Mouse (Mus musculus) urinary bladder, adult 18-20 months (tissue): ENCODE measurements around the gene C1s1.
"Not testable (repeated sequence)": the region's sequence is repeated elsewhere in the genome, so short reads cannot be mapped to it uniquely, and the experiment has no call there.

Experiments
- DNase-seq, 2 experiments: peaks; one replicate each; pipeline ENCODE4 v3.0.0; 2022; ENCODE audit warnings: low spot score in 2 of 2, mixed read lengths in 2 of 2

Gene C1s1

DNA sequence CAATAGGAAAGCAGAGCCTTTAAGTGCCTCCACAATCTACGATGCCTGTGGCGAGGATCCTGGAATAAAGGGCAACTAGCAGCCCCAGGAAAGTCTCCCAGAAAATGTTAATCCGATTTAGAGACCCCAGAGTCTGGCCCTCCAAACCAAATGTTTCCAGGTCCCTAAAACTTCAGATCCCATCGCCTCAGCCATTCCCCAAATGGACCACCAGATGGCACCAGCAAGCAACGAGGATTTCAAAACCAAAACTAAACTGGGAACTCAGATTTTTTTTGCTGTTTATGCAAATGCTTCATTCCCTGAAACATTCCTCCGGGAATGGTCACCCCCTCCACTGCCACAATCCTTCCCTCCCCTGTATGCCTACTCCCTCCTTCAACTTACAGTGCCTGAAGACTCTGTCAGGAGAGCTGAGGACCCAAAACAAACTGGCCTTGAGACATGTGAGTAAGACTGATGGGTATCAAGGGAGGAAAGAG, 29.8 kb downstream of the C1s1 start, which contains the start of gene C1ra:
Gene C1ra (plus strand): TSS at position 51 of the 482 bp plus-strand sequence.
- peak; percentile 50 to 64 for DNase-seq

DNA sequence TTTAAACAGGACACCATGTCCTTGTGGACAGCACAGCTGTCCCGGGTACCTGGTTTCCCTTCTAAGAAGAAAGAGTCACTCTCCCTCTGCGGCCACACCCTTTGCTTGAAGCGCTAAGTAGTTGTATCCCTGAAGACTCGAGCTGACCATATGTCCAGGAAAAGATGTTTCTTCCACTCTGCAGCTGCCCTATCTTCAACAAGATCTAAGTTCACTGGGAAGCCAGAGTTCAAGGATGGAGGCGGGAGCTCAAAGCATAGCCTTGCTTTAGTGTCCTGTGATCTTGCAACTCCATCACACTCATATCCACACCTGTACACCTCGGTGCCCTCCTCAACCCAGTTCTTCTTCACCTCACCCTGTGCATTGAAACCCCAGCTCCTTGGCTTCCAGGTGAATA, 30.2 kb downstream of the C1s1 start:
- no peak for DNase-seq

DNA sequence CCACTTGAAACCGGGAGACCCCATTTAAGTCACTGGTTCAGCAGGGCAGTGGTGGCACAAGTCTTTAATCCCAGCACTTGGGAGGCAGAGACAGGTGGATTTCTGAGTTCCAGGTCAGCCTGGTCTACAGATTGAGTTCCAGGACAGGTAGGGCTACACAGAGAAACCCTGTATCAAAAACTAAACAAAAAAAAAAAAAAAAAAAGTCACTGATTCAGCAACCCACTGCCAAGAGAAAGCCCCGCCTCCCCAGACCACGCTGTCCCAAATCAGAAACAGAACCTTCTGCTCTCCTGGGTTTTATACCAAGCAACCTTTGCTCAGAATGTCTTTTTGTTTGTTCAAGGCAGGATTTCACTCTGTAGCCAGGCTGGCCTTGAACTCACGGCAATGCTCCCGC, 33.0 kb downstream of the C1s1 start:
- not testable (repeated sequence) for DNase-seq

DNA sequence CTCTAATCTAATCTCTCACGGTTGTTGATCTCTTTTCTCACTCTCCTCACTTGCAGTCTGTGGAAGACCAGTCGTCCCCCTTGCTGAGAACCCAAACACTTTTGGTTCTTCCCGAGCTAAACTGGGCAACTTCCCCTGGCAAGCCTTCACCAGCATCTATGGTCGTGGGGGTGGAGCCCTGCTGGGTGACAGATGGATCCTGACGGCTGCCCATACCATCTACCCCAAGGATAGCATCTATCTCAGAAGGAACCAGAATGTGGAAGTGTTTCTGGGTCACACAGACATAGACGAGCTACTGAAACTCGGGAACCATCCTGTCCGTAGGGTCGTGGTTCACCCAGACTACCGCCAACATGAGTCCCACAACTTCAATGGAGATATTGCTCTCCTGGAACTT, 33.9 kb downstream of the C1s1 start:
- DNase-seq = no peak

DNA sequence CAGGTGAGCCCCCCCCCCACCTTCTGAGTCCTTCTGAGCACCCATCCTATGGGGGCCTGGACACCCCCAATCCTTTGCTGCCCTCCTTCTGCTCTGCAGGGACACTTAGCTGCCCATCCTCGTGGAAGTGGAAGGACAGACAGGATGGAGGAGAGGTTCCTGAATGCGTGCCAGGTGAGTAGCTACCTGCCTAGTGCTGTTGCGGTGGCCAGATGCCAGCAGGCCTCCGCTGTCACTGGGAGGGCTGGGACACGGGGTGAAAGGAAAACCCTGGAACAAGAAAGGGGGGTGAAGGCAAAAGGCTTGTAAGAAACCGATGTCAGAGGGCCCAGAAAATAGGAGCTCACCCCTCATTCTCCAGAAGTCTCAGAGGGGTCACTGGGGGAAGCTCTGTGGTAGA, 35.2 kb downstream of the C1s1 start:
- DNase-seq = no peak

DNA sequence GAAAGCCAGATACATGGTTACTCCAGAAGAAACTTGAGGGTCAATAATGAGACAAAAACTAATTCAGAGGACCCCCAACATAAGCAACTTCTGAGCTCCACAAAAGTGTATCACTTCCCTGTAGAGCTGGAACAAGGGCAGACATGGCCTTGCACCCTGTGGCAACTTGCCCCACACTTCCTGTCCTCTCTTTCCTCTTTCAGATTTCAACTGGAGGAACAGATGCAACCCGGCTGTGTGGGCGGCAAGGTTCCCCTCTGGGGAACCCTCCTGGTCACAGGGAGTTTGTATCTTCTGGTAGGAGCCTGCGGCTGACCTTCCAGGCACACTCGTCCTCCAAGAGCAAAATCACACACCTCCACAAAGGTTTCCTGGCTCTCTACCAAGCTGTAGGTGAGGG, 37.1 kb downstream of the C1s1 start:
- no peak for DNase-seq

DNA sequence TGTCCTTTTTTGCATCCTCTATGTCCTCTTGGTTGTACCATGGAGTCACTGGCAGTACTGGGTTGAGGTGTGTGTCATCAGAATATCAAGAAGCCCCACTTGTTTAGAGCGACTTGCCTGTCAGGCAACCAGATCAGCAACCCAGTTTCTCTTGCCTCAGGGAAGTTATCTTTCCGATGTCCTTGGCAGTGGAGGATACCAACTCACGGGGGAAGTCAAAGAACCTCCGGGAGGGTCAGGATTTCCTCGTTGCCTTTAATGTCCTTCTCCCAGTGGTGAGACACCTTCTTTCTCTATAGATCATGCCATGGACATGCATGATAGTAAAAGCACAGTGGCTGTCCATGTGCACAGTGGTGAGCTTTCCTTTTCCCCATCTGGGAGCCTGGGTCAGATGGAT, 40.1 kb downstream of the C1s1 start:
- DNase-seq = no peak

DNA sequence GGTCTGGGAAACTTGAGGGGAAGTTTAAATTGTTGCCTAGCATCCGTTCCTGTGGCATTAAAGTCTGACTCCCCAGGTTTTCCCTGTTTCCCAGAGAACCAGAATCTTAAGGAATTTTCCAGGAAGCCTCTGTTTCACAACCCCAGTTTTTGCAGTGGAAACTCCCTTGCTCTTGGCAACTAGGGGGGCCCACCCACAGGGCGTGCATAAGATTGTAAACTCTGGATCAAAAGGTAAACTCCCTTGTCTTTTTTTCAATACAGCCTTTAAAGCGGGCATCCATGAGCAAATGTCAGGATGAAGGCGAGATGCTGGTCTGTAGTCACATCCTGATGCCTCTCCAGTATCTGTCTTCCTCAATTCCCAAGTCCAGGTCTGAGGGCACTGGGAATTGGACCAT, 40.7 kb downstream of the C1s1 start:
- peak in 1 of 2 experiments; percentile 54 for DNase-seq

DNA sequence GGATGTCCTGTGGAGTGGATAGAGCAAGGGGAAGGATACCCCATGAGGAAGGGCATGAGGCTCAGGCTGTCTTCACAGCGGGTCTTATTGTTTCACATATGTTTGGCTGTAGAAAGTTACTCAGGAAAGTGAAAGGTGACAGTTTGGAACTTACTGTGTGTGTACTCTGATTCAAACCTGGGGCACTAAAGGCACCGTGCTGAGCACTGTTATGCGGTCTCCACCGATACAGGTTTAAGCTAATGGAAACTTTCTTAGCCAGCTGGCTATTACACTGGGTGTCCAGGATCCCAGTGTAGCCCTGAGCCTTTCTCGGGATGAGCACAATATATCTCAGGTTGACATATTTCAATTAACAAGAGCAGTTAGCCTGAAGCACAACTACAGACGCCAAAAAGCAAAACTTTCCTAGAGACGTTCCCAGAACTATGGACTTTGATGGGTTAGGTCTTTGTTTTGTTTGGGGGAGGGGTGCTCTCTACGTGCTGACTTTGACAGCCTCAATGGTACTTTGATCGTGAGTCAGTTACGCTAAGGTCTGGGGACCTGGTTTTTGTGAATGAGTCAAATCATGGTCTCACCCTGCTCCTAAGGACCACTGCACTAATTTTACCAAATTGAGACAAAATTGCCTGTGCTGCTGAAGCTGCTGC, 42.1 kb downstream of the C1s1 start:
- no peak for DNase-seq

DNA sequence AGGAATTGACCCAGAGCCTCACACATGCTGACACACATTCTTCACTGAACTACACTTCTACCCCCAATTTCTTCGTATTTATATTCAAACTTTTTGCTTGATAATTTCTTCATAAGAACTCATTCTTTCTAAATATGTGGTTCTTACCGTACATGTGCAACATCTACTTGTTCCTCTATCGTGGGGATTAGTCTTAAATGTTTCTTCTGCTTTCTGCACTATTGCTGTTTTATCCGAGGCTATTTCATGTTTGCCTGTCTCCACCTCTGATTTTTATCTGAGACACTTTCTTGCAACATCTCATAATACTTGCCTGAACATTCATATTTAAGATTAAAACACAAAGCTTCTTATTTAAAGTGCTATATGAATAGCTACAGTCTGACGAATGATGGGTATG, 46.1 kb downstream of the C1s1 start:
- no peak for DNase-seq

DNA sequence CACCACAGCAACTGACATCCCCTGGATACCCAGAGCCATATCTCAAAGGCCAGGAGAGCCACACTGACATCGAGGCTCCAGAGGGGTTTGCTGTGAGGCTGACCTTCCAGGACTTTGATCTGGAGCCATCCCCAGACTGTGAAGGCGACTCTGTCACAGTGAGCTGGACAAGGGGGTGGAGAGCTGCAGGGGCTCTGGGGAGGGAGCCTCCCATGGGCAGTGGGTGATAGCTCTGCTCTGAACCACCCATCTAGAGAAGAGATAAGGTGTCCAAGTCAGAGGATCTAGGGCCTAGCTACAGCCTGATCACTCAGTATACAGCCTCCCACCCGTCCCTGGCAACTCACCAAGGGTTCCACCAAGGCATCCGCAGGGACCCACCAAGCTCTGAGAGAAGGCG, 48.3 kb downstream of the C1s1 start:
- no peak for DNase-seq

DNA sequence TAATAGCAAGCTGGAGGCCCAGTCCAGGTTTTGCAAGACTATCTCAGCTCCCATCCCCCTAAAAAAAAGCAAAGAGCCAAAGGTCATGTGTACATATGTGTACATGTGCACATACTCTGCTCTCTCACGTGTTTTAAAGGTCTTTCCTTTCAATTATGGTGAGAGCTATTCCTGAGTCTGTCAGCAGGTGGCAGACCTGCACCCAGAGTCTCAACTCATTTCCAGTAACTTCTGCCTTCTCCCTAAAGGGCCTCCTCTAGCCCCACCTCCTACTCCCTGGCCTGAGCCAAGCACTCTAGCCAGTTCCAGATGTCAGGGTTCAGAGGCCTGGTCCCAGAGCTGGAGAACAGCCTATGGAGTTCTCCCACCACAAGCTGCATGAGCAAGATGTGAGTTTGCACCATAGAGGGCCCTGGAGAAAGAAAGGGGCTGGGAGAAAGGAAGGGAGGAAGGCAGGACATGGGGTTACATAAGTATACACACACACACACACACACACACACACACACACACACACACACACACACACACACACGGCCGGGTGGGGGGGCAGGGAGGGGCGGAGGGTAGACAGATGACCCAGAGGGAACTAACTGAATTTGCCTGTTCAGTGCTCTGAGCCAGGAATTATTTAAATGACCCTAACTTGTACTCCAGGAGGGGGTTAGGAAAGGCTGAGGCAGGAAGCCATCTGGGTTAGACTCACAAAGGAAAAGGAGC, 49.2 kb downstream of the C1s1 start, which contains the start of gene C1rl:
Gene C1rl (plus strand): TSS at position 272 of the 720 bp plus-strand sequence.
- DNase-seq = peak; percentile 75 to 82

DNA sequence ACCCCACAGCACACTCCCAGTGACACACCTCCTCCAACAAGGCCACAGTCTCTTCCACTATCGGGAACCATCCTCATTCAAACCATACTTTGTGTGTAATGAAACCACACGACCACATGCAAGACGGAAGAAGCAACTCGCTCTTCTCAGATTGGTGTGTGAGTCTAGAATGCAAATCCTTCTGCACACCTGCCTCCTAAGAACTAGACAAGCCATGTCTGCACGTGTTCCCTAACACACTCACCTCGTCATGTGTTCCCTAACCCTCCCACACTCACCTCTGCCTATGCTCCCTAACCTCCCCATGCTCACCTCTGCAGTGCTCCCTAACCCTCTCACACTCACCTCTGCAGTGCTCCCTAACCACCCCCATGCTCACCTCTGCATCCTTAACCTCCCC, 50.7 kb downstream of the C1s1 start:
- no peak for DNase-seq

DNA sequence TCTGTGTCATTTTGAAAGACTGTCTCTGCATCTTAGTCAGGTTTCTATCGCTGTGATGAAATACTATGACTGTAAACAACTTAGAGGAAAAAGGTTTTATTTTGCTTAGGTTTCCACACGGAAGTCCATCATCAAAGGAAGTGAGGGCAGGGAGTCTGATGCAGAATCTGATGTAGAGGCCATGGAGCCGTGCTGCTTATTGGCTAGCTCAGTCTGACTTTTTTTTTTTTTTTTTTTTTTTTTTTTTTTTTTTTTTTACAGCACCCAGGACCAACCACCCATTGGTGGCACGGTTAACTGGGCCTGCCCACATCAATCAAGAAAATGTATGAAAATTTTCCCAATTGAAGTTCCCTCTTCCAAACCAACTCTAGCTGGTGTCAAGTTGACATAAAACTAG, 53.2 kb downstream of the C1s1 start:
- DNase-seq = no peak

DNA sequence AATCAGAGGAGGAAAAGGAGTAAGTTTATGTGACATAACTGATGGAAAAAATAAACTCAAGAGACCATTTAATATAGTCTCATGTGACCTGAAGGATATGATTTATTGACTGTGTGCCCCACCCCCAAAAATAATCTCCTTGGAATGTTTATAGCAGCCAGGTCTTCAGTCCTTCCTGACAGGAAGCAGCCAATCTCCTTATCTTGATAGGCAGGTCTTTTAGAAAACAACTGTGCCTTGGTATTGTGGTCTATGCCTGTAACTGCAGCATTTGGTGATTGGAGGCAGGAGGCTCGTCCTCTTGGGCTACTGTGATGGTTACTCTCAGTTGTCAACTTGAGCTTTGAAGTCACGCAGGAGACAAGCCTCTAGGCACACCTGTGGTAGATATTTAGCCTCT, 54.6 kb downstream of the C1s1 start:
- DNase-seq = no peak

DNA sequence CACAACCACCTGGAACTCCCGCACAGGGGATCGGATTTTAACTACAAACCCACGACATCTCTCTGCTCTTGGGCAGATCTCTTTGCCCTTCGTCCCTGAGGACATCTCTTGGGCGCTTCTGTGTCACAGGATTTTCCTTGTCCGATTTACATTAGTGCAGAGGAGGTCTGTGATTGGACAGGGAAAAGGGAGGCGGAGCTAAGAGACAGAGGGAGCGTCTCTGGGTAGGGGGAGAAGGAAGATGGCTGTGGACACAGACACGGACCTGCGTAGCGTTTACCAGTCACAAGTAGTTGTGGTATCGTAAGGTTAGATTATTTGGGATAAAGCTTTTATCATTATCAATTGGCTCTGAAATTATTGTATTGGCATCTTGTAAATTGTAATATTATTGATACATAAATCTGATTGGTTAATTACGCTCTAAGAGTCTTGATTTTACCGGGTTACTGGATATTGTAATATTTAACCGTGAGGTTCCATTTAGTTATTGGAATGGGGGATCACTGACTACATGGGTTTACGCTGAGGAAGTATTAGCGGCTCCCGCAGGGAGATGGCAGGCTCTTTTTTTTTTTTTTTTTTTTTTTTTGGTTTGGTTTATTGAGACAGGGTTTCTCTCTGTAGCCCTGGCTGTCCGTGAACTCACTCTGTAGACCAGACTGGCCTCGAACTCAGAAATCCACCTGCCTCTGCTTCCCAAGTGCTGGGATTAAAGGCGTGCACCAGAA, 56.6 kb downstream of the C1s1 start:
- no peak for DNase-seq

DNA sequence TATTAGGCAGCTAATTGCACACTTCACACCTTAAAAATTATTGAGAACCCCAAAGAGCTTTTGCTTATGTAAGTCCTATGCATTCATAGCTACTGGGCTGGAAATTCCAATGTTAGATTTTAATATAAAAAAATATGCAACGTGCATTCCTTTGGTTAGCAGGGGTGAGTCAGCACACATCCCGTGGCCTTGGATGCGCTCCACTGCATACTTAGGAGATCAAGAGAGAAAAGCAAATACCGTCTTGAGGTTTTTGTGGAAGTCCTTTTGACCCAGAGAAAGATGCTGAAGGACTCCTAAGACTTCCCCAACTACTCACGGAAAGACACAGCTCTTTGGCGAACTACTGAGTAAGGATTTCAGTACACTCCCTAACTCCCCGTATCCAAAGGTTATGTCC, 57.3 kb downstream of the C1s1 start:
- no peak for DNase-seq

DNA sequence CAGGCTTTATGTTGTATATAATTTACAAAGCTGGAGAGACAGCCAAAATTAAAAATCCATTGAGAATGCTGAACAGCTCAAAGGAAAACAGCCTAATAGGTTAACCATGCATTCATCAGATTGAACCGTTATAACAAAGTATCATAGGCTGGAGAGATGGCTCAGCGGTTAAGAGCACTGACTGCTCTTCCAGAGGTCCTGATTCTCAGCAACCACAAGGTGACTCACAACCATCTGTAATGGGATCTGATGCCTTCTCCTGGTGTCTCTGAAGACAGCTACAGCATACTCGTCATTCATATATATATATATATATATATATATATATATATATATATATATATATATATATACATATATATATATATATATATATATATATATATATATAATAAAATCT, 58.3 kb downstream of the C1s1 start:
- DNase-seq = not testable (repeated sequence)

DNA sequence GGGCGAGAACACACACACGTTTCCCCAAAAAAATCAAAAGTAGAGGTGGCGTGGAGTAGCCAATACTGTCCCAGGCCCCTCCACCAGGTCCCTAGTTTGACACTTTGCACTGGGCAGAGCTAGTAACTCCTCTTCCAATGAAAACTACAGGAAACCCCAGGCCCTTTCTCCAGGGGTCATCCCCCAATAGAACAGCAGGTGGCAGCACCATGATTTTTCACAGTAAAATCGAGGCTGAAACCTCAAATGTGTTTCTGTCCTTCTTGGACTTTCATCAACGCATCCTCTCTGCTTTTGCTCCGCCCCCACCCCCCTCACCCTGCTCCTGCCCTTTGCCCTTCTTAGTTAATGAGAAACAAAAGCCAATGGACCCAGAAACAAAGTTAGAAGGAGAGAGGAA, 60.6 kb downstream of the C1s1 start:
- peak in 1 of 2 experiments; percentile 50 for DNase-seq
